Mouse (Mus musculus) thymus, adult 2 months (tissue): Measurements from ENCODE around the gene Creb5. TPM values are rescaled to one million over a fixed set of nuclear protein-coding genes. Genes with fewer than 3 reads are reported as not detected.

Source experiments
- DNase-seq: peaks from one replicate; pipeline ENCODE4 v3.0.0; 2021
- H3K27ac ChIP-seq: fragments of 200-500 bp; 2 replicates; pipeline ENCODE4 v1.5.1; 2012; ENCODE audit warnings: low read length, control low read depth; ENCODE audit not compliant: control insufficient read depth, insufficient read depth
- H3K27me3 ChIP-seq: fragments of 200-500 bp; 2 replicates; pipeline ENCODE4 v1.6.1; 2012; ENCODE audit warnings: mild to moderate bottlenecking, low read length, moderate library complexity, mixed read lengths; ENCODE audit not compliant: control insufficient read depth, insufficient read depth
- H3K36me3 ChIP-seq: fragments of 200-500 bp; 2 replicates; pipeline ENCODE4 v1.6.1; 2012; ENCODE audit warnings: mild to moderate bottlenecking, low read length, moderate library complexity; ENCODE audit not compliant: control insufficient read depth, insufficient read depth
- H3K4me1 ChIP-seq: fragments of 200-500 bp; replicated peaks from 2 replicates; pipeline ENCODE4 v1.6.1; 2012; ENCODE audit warnings: low read length; ENCODE audit not compliant: control insufficient read depth, insufficient read depth
- H3K4me3 ChIP-seq: fragments of 200-500 bp; 2 replicates; pipeline ENCODE4 v1.5.1; 2012; ENCODE audit warnings: mild to moderate bottlenecking, low read length, control low read depth, moderate library complexity; ENCODE audit not compliant: control insufficient read depth, insufficient read depth
- CTCF ChIP-seq: fragments of 200-500 bp; IDR thresholded peaks from 2 replicates; pipeline ENCODE4 v1.5.1; 2012; ENCODE audit warnings: mild to moderate bottlenecking, control low read depth, low read length, moderate library complexity, borderline replicate concordance; ENCODE audit not compliant: control insufficient read depth, poor library complexity, insufficient read depth; ENCODE audit errors: extremely low read depth
- POLR2A ChIP-seq: fragments of 200-500 bp; IDR thresholded peaks from 2 replicates; pipeline ENCODE4 v1.6.1; 2012; ENCODE audit warnings: mild to moderate bottlenecking, low read length, control low read depth, moderate library complexity; ENCODE audit not compliant: control insufficient read depth, poor library complexity, insufficient read depth; ENCODE audit errors: extremely low read depth
- WGBS: fragments of 180-500 bp; shearing (Covaris S2); methylation state at CpG from one replicate; pipeline ENCODE4 v1.1.7; 2018; 5-methylcytosine and 5-hydroxymethylcytosine counted together
- polyA plus RNA-seq: library from polyadenylated mRNA; depleted of rRNA; stranded (reverse); fragments of >200 nt; gene quantifications from 2 replicates; pipeline ENCODE4 v1.2.3, GENCODE M21; 2012

Creb5 gene
- polyA plus RNA-seq, 1 experiment, result 0.96 TPM

- no peak for TF ChIP-seq CTCF
- no peak for TF ChIP-seq POLR2A
- Histone ChIP-seq H3K27ac (no peak overlapping the region), H3K4me3 (no peak overlapping the region), H3K27me3 (no peaks in the 10 kb centered on the region), H3K4me1 (no peaks in the 10 kb centered on the region), H3K36me3 (no peaks in the 10 kb centered on the region)
- DNase-seq, result no peak
- 90% methylated on average over 10 of the region's 10 CpGs for WGBS
Observed at GRCm38 (mm10) chr6:53314126-53314525, 27.1 kb downstream of the Creb5 start.

- H3K36me3 ChIP-seq, result no peaks in the 10 kb centered on the region
- H3K27me3 ChIP-seq, result no peaks in the 10 kb centered on the region
- no peaks in the 10 kb centered on the region for H3K4me1 ChIP-seq
- no peak overlapping the region for H3K4me3 ChIP-seq
- no peak for DNase-seq
- WGBS, result 94% methylated on average over 17 of the region's 17 CpGs
- TF ChIP-seq POLR2A (no peak), CTCF (no peak)
- no peak overlapping the region for H3K27ac ChIP-seq
Observed at GRCm38 (mm10) chr6:53319543-53320325, 32.7 kb downstream of the Creb5 start.

GRCm38 (mm10) chr6:53337398-53337797 lies 50.3 kb downstream of the Creb5 start:
- no peak for DNase-seq
- H3K27ac ChIP-seq, result no peak overlapping the region
- WGBS, result 92% methylated on average over 9 of the region's 9 CpGs

GRCm38 (mm10) chr6:53352311-53352960 lies 65.4 kb downstream of the Creb5 start:
- no peaks in the 10 kb centered on the region for H3K27me3 ChIP-seq
- no peak overlapping the region for H3K27ac ChIP-seq
- TF ChIP-seq POLR2A, result no peak
- TF ChIP-seq CTCF, result no peak
- no peak overlapping the region for H3K4me3 ChIP-seq
- 93% methylated on average over 9 of the region's 9 CpGs for WGBS
- no peak for DNase-seq
- no peaks in the 10 kb centered on the region for H3K36me3 ChIP-seq
- H3K4me1 ChIP-seq, result no peaks in the 10 kb centered on the region

More at GRCm38 (mm10) chr6:53337398-53337797, 50.3 kb downstream of the Creb5 start:
- Histone ChIP-seq H3K27me3 (no peaks in the 10 kb centered on the region), H3K36me3 (no peaks in the 10 kb centered on the region), H3K4me1 (no peaks in the 10 kb centered on the region), H3K4me3 (no peak overlapping the region)
- TF ChIP-seq POLR2A, result no peak
- no peak for TF ChIP-seq CTCF

GRCm38 (mm10) chr6:53356328-53356727 lies 69.3 kb downstream of the Creb5 start:
- no peaks in the 10 kb centered on the region for H3K36me3 ChIP-seq
- no peak overlapping the region for H3K27ac ChIP-seq
- WGBS, result 100% methylated on average over 1 of the region's 1 CpGs
- no peak for DNase-seq
- H3K4me3 ChIP-seq, result no peak overlapping the region
- H3K27me3 ChIP-seq, result no peaks in the 10 kb centered on the region
- no peaks in the 10 kb centered on the region for H3K4me1 ChIP-seq
- TF ChIP-seq CTCF, result no peak
- no peak for TF ChIP-seq POLR2A

- Histone ChIP-seq H3K4me3 (no peak overlapping the region), H3K27me3 (no peaks in the 10 kb centered on the region), H3K4me1 (no peaks in the 10 kb centered on the region), H3K27ac (no peak overlapping the region), H3K36me3 (no peaks in the 10 kb centered on the region)
- 95% methylated on average over 5 of the region's 5 CpGs for WGBS
- no peak for TF ChIP-seq CTCF
- TF ChIP-seq POLR2A, result no peak
- no peak for DNase-seq
Observed at GRCm38 (mm10) chr6:53363535-53363934, 76.5 kb downstream of the Creb5 start.

GRCm38 (mm10) chr6:53363981-53364391 lies 76.9 kb downstream of the Creb5 start:
- WGBS, result 89% methylated on average over 4 of the region's 4 CpGs
- H3K36me3 ChIP-seq, result no peaks in the 10 kb centered on the region
- no peak for DNase-seq
- H3K27ac ChIP-seq, result no peak overlapping the region
- no peaks in the 10 kb centered on the region for H3K4me1 ChIP-seq
- no peaks in the 10 kb centered on the region for H3K27me3 ChIP-seq
- H3K4me3 ChIP-seq, result no peak overlapping the region
- TF ChIP-seq CTCF (no peak), POLR2A (no peak)
